Mouse (Mus musculus): ENCODE measurements at regions not wholly inside any gene's neighbourhood (a gene's known extent, or its start where the extent isn't known, plus 50 kb on each side); places are given as distances from the start of the nearest gene placed in this dataset.

DNA sequence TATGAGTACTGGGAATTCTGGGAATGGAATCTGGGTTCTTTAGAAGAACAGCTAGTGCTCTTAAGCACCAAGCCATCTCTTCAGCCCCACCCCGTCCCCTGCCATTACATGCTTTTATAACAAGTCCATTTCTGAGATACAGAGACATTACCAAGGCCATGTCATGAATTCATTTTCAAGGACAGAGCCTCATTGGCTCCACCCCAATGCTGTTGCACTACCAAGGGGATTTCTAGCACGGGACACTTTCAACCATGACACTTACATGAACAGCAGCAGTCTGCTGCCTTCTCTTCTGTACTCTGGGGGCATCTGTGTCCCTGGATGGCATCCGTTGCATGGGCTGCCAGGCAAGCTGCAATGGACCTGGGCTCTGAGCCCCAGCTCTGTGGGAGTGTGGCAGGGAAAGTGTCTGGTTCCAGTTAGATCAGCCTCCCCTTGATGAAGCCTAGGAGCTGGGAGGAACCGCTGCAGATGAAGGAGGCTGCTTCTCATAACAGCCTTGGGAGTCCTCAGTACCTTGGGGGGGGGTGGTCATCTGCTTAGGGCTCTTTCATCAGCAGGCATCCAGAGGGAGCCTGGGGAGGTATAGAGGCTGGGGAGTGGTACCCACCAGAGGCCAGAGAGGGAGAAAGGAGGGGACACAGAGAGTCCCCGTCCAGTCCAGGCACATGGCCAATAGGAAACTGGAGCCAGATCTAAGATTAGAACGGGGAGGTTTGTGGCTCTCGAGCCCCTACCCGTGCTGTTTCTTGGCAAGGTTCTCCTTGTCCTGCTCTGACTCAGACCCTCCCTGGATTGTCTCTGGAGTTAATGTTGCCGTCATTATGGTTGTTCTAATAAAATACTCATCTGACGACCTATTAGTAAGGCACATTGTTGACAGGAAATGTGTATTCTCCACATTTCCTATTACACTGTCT, 52.4 kb upstream of the Ctbp2 start:
- no peak for DNase-seq (ENCODE audit: extremely low spot score, low read depth, low spot score)

All from hindlimb bud, embryonic 11.5 days (tissue).